Mouse (Mus musculus) embryo, embryonic 10.5 days (tissue): Measurements from ENCODE around the gene Arhgap29.

Experiments used
- DNase-seq: peaks from one replicate; pipeline ENCODE4 v3.0.0-alpha.2; 2015; ENCODE audit warnings: low spot score

Gene Arhgap29

GRCm38 (mm10) chr3:121945957-121946356, 6.4 kb upstream of the Arhgap29 start:
- no peak for DNase-seq

- DNase-seq: no peak
Observed at GRCm38 (mm10) chr3:121946765-121947164, 5.6 kb upstream of the Arhgap29 start.

- DNase-seq: peak; percentile 18
Observed at GRCm38 (mm10) chr3:121950139-121950538, 2.2 kb upstream of the Arhgap29 start.

GRCm38 (mm10) chr3:121951116-121951515, 1.2 kb upstream of the Arhgap29 start:
- no peak for DNase-seq

- DNase-seq: peak; percentile 84
Observed at GRCm38 (mm10) chr3:121953049-121953432, 700 bp downstream of the Arhgap29 start.

- peak; percentile 49 for DNase-seq
Observed at GRCm38 (mm10) chr3:121953433-121954161, 1.3 kb downstream of the Arhgap29 start.

- no peak for DNase-seq
Observed at GRCm38 (mm10) chr3:121954421-121954820, 2.1 kb downstream of the Arhgap29 start.

GRCm38 (mm10) chr3:121955527-121955926, 3.2 kb downstream of the Arhgap29 start:
- DNase-seq: no peak

GRCm38 (mm10) chr3:121956789-121957188, 4.4 kb downstream of the Arhgap29 start:
- no peak for DNase-seq

GRCm38 (mm10) chr3:121957606-121958344, 5.4 kb downstream of the Arhgap29 start:
- DNase-seq: no peak

GRCm38 (mm10) chr3:121964173-121964572, 11.8 kb downstream of the Arhgap29 start:
- DNase-seq: peak; percentile 89

- peak; percentile 93 for DNase-seq
Observed at GRCm38 (mm10) chr3:121967681-121968476, 15.5 kb downstream of the Arhgap29 start.

GRCm38 (mm10) chr3:121968621-121969020, 16.3 kb downstream of the Arhgap29 start:
- peak; percentile 68 for DNase-seq

- no peak for DNase-seq
Observed at GRCm38 (mm10) chr3:121969451-121969850, 17.1 kb downstream of the Arhgap29 start.

GRCm38 (mm10) chr3:121973761-121974160, 21.4 kb downstream of the Arhgap29 start:
- no peak for DNase-seq

GRCm38 (mm10) chr3:121975381-121975780, 23.0 kb downstream of the Arhgap29 start:
- DNase-seq: no peak

- no peak for DNase-seq
Observed at GRCm38 (mm10) chr3:121981306-121981705, 29.0 kb downstream of the Arhgap29 start.

- DNase-seq: no peak
Observed at GRCm38 (mm10) chr3:121982450-121982849, 30.1 kb downstream of the Arhgap29 start.

GRCm38 (mm10) chr3:121995125-121995524, 42.8 kb downstream of the Arhgap29 start:
- no peak for DNase-seq

GRCm38 (mm10) chr3:121999934-122000333, 47.6 kb downstream of the Arhgap29 start:
- peak; percentile 46 for DNase-seq

- DNase-seq: peak; percentile 24
Observed at GRCm38 (mm10) chr3:122001568-122001967, 49.2 kb downstream of the Arhgap29 start.

GRCm38 (mm10) chr3:122009818-122010217, 57.5 kb downstream of the Arhgap29 start:
- no peak for DNase-seq

- DNase-seq: no peak
Observed at GRCm38 (mm10) chr3:122010292-122010691, 58.0 kb downstream of the Arhgap29 start.
